Mouse (Mus musculus): ENCODE measurements at regions not wholly inside any gene's neighbourhood (a gene's known extent, or its start where the extent isn't known, plus 50 kb on each side); places are given as distances from the start of the nearest gene placed in this dataset.
"Not testable (repeated sequence)": the region's sequence is repeated elsewhere in the genome, so short reads cannot be mapped to it uniquely, and the experiment has no call there.

- peak in 1 of 2 experiments; percentile 2 for DNase-seq (ENCODE audit: low spot score in 2 of 2)
These were observed 469.2 kb downstream of the Epha7 start for GRCm38 (mm10) chr4:29282169-29282568.

- no peak for DNase-seq (ENCODE audit: low spot score in 2 of 2)
These were observed 488.4 kb downstream of the Epha7 start for GRCm38 (mm10) chr4:29301348-29301747.

- DNase-seq (ENCODE audit: low spot score in 2 of 2) = no peak
These were observed 491.0 kb downstream of the Epha7 start for GRCm38 (mm10) chr4:29303951-29304350.

GRCm38 (mm10) chr4:29307245-29307644 lies 494.3 kb downstream of the Epha7 start:
- no peak for DNase-seq (ENCODE audit: low spot score in 2 of 2)

GRCm38 (mm10) chr4:29323921-29324320 lies 511.0 kb downstream of the Epha7 start:
- no peak for DNase-seq (ENCODE audit: low spot score in 2 of 2)

- no peak for DNase-seq (ENCODE audit: low spot score in 2 of 2)
These were observed 516.2 kb downstream of the Epha7 start for GRCm38 (mm10) chr4:29329145-29329544.

- DNase-seq (ENCODE audit: low spot score in 2 of 2) = no peak
These were observed 518.8 kb downstream of the Epha7 start for GRCm38 (mm10) chr4:29331747-29332146.

GRCm38 (mm10) chr4:29337245-29337644 lies 524.3 kb downstream of the Epha7 start:
- DNase-seq (ENCODE audit: low spot score in 2 of 2) = no peak

- no peak for DNase-seq (ENCODE audit: low spot score in 2 of 2)
These were observed 549.3 kb downstream of the Epha7 start for GRCm38 (mm10) chr4:29362191-29362590.

- DNase-seq (ENCODE audit: low spot score in 2 of 2) = no peak
These were observed 576.4 kb downstream of the Epha7 start for GRCm38 (mm10) chr4:29389282-29389681.

GRCm38 (mm10) chr4:29390333-29390732 lies 577.4 kb downstream of the Epha7 start:
- no peak for DNase-seq (ENCODE audit: low spot score in 2 of 2)

GRCm38 (mm10) chr4:29402143-29402542 lies 589.2 kb downstream of the Epha7 start:
- no peak for DNase-seq (ENCODE audit: low spot score in 2 of 2)

GRCm38 (mm10) chr4:29414616-29415015 lies 601.7 kb downstream of the Epha7 start:
- DNase-seq (ENCODE audit: low spot score in 2 of 2) = no peak

- DNase-seq (ENCODE audit: low spot score in 2 of 2) = no peak
These were observed 607.4 kb downstream of the Epha7 start for GRCm38 (mm10) chr4:29420198-29420792.

- not testable (repeated sequence) for DNase-seq (ENCODE audit: low spot score in 2 of 2)
These were observed 618.6 kb downstream of the Epha7 start for GRCm38 (mm10) chr4:29431493-29431892.

- no peak for DNase-seq (ENCODE audit: low spot score in 2 of 2)
These were observed 650.4 kb downstream of the Epha7 start for GRCm38 (mm10) chr4:29463329-29463728.

GRCm38 (mm10) chr4:29466315-29466714 lies 653.4 kb downstream of the Epha7 start:
- DNase-seq (ENCODE audit: low spot score in 2 of 2) = no peak

- DNase-seq (ENCODE audit: low spot score in 2 of 2) = no peak
These were observed 667.6 kb downstream of the Epha7 start for GRCm38 (mm10) chr4:29480384-29481092.

- DNase-seq (ENCODE audit: low spot score in 2 of 2) = no peak
These were observed 668.3 kb downstream of the Epha7 start for GRCm38 (mm10) chr4:29481093-29481715.

GRCm38 (mm10) chr4:29482407-29482806 lies 669.5 kb downstream of the Epha7 start:
- no peak for DNase-seq (ENCODE audit: low spot score in 2 of 2)

- no peak for DNase-seq (ENCODE audit: low spot score in 2 of 2)
These were observed 687.9 kb downstream of the Epha7 start for GRCm38 (mm10) chr4:29500844-29501243.

- no peak for DNase-seq (ENCODE audit: low spot score in 2 of 2)
These were observed 712.1 kb downstream of the Epha7 start for GRCm38 (mm10) chr4:29525051-29525450.

Data from heart, adult 9 months (tissue).